Mouse (Mus musculus): Measurements from ENCODE around the gene Scp2.

GRCm38 (mm10) chr4:108126260-108126659 is 18.5 kb downstream of the Scp2 start:
- no peak for TF ChIP-seq CTCF (IDR thresholded peaks at IDR 0.05; ENCODE audit: low read depth)
- no peak for TF ChIP-seq EP300 (IDR thresholded peaks at IDR 0.05; ENCODE audit: low read depth)

Measured in heart, postnatal 0 days (tissue).